ENCODE assay signal across 9 mouse cellular contexts in the genomic region with DNA sequence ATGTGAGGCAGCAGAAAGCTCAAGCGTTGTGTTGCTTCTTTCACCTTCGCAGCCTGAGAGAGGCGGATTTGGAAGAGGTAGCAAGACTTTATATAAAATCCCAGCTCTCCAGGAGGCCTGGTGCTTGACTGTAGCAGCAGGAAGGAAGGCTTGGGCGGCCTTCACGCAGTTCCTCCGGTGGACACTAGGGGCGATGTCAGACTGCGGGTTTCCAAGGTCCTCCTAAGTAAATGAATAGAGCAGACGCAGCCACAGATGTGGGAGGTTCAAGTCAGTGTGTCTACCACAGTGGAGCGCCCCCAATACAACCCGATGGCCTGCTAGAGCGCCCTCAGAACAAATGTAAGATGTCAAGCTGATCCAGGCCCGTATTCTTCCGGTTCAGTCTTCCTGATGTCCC.
DNase-seq lines count a peak whose midpoint lies in the region; ATAC-seq and TF ChIP-seq lines count a peak whose summit lies in the region.
"Had no signal": no experiment of that assay in that cellular context is flagged by ENCODE, and none has a peak within 500 bp of the region (broad histone marks: within the 10 kb centered on the region; RNA-seq: fewer than 3 reads in every experiment).

No protein-coding gene starts in this region.

- TF ChIP-seq CTCF in lung, embryonic 14.5 days (IDR thresholded peaks at IDR 0.05; ENCODE audit: low read depth): peak; percentile 86

- H3K36me3 ChIP-seq in lung, embryonic 14.5 days (ENCODE audit: insufficient read depth): no peaks in the 10 kb centered on the region
- H3K36me3 ChIP-seq: heart, embryonic 15.5 days had no signal

- intact Hi-C loops in gastrocnemius, postnatal 36 days (cut with DNase I): loop anchor here (10.0 kb wide), 1 partner anchor 695 kb away; no protein-coding TSS in a partner anchor

- DNase-seq in CD4-positive, CD25-positive, alpha-beta regulatory T cell, adult 2 months (ENCODE audit: low read depth, low spot score): peak; percentile 75
- peak; percentile 91 for DNase-seq in ZHBTc4 (ENCODE audit: low read depth, low spot score)
- peak; percentile 72 to 76 for DNase-seq in cerebellum, postnatal 4 days (ENCODE audit: low spot score in 2 of 2)
- peak; percentile 49 to 66 for DNase-seq in gastrocnemius, postnatal 36 days
- DNase-seq in layer of hippocampus, adult 11-12 months (ENCODE audit: low spot score): peak; percentile 81
- peak; percentile 83 for DNase-seq in lung, embryonic 14.5 days
- peak; percentile 84 to 89 for DNase-seq in right cerebral cortex, adult 2 months (ENCODE audit: low spot score in 2 of 2)
- peak; percentile 36 for DNase-seq in urinary bladder, adult 2 months (ENCODE audit: low spot score)

- no peaks in the 10 kb centered on the region for H3K27me3 ChIP-seq in lung, embryonic 14.5 days (ENCODE audit: insufficient read depth, low read length)
- H3K27me3 ChIP-seq: heart, embryonic 15.5 days had no signal

- no peak overlapping the region for H3K4me2 ChIP-seq in lung, embryonic 14.5 days
- H3K4me2 ChIP-seq: heart, embryonic 15.5 days had no signal

- 0 out of 2 replicates have a peak, but pooled peaks have one; percentile 29 for ATAC-seq in lung, embryonic 14.5 days (ENCODE audit: insufficient read depth)

- no peak overlapping the region for H3K9ac ChIP-seq in lung, embryonic 14.5 days
- H3K9ac ChIP-seq: heart, embryonic 15.5 days had no signal

- H3K4me1 ChIP-seq in lung, embryonic 14.5 days (ENCODE audit: insufficient read depth): no peaks in the 10 kb centered on the region
- H3K4me1 ChIP-seq: heart, embryonic 15.5 days had no signal

- 15% methylated on average over 14 of the region's 14 CpGs for whole genome bisulfite sequencing in lung, embryonic 14.5 days

- H3K4me3 ChIP-seq in lung, embryonic 14.5 days (ENCODE audit: low read depth, low read length): no peak overlapping the region
- H3K4me3 ChIP-seq: heart, embryonic 15.5 days had no signal

- H3K27ac ChIP-seq in lung, embryonic 14.5 days (ENCODE audit: low read depth): no peak overlapping the region
- H3K27ac ChIP-seq: heart, embryonic 15.5 days had no signal

- no peaks in the 10 kb centered on the region for H3K9me3 ChIP-seq in lung, embryonic 14.5 days (ENCODE audit: low read depth, low read length)
- H3K9me3 ChIP-seq: heart, embryonic 15.5 days had no signal

Comparison
In these comparisons a context has a peak if more than half of its experiments do, and no peak if none do; other contexts are left out.
1. DNase-seq: peak in every context shown above with its lines; median percentile 91 in ZHBTc4; 86 in right cerebral cortex, adult 2 months; 83 in lung, embryonic 14.5 days; 81 in layer of hippocampus, adult 11-12 months; 75 in CD4-positive, CD25-positive, alpha-beta regulatory T cell, adult 2 months; 74 in cerebellum, postnatal 4 days; 58 in gastrocnemius, postnatal 36 days; 36 in urinary bladder, adult 2 months.